Mouse (Mus musculus): ENCODE measurements around the gene Mpp1.

The Mpp1 gene

GRCm38 (mm10) chrX:75130467-75131160, at the start of gene Mpp1:
Gene Mpp1 (minus strand): TSS chrX:75131016.
- peak; percentile 95 for DNase-seq (ENCODE audit: low read depth, low spot score)

DNA sequence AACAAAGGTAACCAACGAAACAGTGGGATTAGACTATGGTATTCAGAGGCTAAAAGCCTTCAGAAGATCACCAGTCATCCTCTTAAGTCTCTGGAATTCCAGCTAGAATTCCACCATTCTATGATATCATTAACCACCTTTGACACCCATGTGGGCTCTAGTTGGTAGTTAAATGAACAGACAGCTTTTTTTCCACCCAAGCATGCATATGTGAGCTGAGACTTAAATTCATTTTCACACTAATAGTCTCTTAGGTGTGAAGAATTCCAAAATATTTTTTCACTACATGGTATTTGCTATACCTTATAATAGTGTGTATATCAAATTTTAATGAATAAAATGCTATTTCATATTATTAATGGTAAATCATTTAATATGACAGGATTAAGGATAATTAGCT, 32.9 kb upstream of the Mpp1 start, which contains the start of gene Smim9:
Gene Smim9 (minus strand): TSS at position 101 of the 400 bp plus-strand sequence.
- DNase-seq (ENCODE audit: low read depth, low spot score): no peak

DNA sequence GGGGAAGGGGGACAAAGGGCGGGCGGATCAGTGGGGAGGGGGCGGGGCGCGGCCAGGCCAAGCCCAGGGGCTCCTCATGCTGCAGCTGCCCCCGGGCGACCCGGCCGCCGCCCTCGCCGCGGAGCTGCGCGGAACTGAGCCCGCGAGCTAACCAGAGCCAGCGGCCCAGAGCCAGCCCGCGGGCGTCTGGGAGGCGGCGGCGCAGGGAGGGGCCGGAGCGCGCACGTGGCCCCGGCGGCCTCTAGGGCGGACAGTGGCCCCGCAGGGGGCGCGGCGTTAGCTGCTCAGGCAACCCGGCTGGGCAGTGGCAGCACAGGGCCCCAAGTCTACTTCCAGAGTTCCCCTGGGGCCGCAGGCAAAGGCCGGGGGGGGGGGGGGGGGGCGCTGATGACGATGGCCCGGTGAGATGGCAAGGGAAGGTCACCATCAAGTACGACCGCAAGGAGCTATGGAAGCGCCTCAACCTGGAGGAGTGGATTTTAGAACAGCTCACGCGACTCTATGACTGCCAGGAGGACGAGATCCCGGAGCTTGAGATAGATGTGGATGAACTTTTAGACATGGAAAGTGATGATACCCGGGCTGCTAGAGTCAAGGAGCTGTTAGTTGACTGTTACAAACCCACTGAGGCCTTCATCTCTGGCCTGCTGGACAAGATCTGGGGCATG, 24.9 kb upstream of the Mpp1 start:
- DNase-seq (ENCODE audit: low read depth, low spot score): peak; percentile 80

GRCm38 (mm10) chrX:75152249-75152648, 21.4 kb upstream of the Mpp1 start:
- DNase-seq (ENCODE audit: low read depth, low spot score): no peak

GRCm38 (mm10) chrX:75150304-75150703, 19.5 kb upstream of the Mpp1 start:
- no peak for DNase-seq (ENCODE audit: low read depth, low spot score)

- no peak for DNase-seq (ENCODE audit: low read depth, low spot score)
Measured at GRCm38 (mm10) chrX:75148414-75148813, 17.6 kb upstream of the Mpp1 start.

- peak; percentile 48 for DNase-seq (ENCODE audit: low read depth, low spot score)
Measured at GRCm38 (mm10) chrX:75143124-75143555, 12.3 kb upstream of the Mpp1 start.

DNA sequence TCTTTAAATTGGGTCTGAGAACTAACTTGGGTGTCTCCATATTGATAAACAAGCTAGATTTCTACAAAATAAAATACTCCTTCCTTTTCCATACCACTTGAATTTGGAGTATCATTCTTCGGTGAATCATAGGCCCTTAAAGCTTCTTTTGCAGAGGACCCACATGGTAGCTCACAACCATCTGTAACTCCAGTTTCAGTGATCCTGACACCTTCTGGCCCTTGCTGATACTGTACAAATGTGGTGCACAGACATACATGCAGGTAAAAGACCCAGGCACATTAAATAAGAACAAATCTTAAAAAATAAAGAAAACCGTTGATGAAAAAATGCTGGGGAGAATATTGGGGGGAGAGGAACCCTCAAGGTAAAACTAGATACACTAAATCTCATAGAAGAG, 7.4 kb upstream of the Mpp1 start:
- no peak for DNase-seq (ENCODE audit: low read depth, low spot score)

- DNase-seq (ENCODE audit: low read depth, low spot score): peak; percentile 37
Measured at GRCm38 (mm10) chrX:75137729-75138128, 6.9 kb upstream of the Mpp1 start.

DNA sequence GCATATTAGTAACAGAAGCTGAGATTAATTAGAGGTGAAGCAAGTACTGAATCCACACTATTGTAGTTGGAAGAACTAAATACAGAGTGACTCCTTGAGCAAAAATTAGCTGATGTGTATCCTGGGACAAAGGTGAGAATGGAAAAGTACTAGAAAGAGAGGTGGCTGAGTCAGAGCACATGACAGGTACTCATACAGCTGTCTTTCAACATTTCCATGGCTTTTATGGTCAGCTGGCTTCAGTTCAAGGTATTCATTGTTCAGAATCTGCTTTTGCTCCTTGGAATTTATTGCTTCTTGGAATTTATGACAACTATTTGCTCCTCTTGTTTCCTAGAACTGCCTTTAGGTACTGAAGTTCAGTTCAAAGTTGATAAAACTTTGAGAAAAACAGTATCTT, 6.1 kb upstream of the Mpp1 start:
- DNase-seq (ENCODE audit: low read depth, low spot score): no peak

- DNase-seq (ENCODE audit: low read depth, low spot score): no peak
Measured at GRCm38 (mm10) chrX:75129474-75129873, 1.3 kb downstream of the Mpp1 start.

- no peak for DNase-seq (ENCODE audit: low read depth, low spot score)
Measured at GRCm38 (mm10) chrX:75128333-75128980, 2.4 kb downstream of the Mpp1 start.

DNA sequence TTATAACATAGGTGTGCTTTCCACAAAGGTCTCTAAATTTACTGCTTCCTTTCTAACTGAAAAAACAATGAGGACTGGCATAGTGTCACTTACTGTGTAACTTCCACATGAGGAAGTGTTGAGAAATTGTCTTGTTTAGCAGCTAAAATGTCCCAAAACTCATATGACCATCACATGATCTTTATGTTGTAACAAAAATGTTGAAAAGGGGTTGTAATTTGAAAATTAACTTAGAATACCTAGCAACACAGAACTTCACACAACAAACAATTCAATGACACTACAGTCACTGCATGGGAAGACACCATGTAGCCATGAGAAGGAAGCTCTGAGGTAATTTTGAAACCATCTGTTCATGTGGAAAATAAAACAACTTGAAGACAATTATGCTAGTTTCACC, 3.9 kb downstream of the Mpp1 start:
- DNase-seq (ENCODE audit: low read depth, low spot score): no peak

GRCm38 (mm10) chrX:75125606-75126005, 5.2 kb downstream of the Mpp1 start:
- DNase-seq (ENCODE audit: low read depth, low spot score): no peak

GRCm38 (mm10) chrX:75115550-75115949, 15.3 kb downstream of the Mpp1 start:
- DNase-seq (ENCODE audit: low read depth, low spot score): no peak

DNA sequence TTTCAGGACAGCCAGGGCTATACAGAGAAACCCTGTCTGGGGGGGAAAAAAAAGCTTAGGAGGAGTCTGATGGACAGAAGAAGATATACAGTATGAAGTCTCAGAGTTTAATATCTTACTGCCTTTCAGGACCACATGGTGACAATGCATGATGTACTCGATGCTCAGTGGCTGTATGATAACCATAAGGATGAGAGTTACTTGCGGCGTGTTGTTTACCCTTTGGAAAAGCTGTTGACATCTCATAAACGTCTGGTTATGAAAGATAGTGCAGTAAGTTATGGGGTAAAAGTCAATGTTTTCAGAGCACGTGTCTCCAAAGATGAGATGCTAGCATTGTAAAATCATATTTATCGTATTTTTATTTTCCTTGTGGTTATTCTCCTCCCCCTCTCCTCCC, 28.5 kb downstream of the Mpp1 start:
- DNase-seq (ENCODE audit: low read depth, low spot score): no peak

DNA sequence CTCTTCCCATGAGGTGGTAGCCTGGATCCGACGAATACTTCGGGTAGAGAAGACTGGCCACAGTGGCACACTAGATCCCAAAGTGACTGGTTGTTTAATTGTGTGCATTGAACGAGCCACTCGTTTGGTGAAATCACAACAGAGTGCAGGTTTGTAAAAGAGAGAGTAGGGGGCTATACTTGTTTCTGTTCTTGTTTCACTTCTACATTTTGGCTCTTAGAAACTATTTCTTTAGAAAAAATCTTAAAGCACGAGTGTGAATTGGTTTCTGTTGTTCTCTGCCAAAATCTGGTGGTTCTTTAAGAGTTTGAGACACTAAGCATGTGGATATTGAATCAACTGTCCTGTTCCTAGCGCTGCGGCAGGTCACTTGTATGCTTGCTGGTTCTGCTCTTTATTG, 32.0 kb downstream of the Mpp1 start:
- no peak for DNase-seq (ENCODE audit: low read depth, low spot score)

- no peak for DNase-seq (ENCODE audit: low read depth, low spot score)
Measured at GRCm38 (mm10) chrX:75096163-75096770, 34.5 kb downstream of the Mpp1 start.

DNA sequence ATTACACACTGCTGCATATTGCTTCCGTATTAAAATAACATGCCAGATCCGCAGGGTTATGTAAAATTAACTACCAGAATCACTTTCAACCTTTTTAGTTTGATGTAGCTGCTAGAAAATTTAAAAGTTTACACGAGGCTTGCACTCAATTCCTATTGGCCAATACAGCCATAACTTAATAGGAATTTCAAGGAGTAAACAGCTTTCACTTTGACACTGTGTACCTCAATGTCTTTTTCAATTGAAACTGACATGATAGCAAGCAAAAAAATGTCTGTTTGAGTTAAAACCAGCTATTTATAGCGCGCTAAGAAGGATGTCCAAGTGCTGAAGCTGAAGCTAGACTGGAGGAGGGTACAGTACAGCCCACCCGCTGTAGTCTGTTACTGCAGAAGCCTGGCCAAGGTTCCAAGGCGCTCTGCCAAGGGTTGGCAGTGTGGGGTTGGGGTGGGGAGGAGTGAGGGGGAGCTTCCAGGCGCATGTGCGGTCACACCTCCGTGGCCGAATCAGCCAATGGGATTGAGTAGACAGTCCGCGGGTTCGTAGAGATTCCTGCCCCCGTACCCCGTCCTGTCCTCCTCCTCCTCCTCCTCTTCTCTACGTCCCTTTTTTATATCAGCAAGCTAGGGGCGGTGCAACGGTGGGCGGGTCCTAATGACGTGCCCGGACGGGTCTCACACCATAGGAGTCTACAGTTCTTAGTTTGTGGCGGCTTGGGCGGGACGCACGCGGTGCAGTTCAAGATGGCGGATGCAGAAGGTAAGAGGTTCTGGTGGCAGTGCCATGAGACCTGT, 35.2 kb downstream of the Mpp1 start, which contains the start of gene Dkc1:
Gene Dkc1 (plus strand): TSS at position 486 of the 794 bp plus-strand sequence.
- peak; percentile 94 for DNase-seq (ENCODE audit: low read depth, low spot score)

- DNase-seq (ENCODE audit: low read depth, low spot score): no peak
Measured at GRCm38 (mm10) chrX:75085654-75086053, 45.2 kb downstream of the Mpp1 start.

DNA sequence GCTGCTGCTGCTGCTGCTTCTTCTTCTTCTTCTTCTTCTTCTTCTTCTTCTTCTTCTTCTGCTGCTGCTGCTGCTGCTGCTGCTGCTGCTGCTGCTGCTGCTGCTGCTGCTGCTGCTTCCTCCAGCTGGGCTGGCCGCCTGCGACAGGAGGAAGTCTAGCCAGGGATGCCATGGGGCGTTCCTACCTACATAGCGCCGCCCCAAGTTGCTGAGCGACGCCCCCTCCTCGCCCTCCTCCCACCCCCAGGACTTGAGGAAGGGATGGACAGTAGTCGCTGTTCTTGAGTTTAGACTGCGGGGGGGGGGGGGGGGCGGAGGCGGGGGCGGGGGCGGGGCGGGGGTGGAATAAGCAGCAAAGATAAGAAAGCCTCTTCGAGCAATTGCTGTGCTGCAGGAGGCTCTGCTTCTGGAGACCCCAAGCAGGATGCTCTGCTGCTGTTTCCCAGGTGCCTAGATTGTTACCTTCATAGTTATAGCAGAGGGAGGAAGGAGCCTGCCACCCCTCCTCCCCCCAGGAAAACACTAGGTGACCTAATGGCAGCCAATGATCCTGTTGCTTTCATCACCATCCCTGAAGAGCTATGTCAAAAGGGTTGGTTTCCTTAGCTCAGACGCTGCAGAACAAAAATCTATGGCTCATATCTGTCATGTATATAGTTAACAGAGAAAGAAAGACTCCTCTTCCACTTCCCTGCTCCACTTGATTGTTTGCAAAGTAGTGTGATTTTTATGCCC, 45.9 kb downstream of the Mpp1 start, which contains the start of gene Gab3:
Gene Gab3 (minus strand): TSS at position 685 of the 735 bp plus-strand sequence.
- peak; percentile 80 for DNase-seq (ENCODE audit: low read depth, low spot score)

All from ZHBTc4 (cell line).